Mouse (Mus musculus) bone marrow macrophage, adult 2 months (primary cell): ENCODE results near the gene Apbb2.

ENCODE experiments used
- CTCF ChIP-seq: IDR thresholded peaks from 2 replicates; pipeline ENCODE4 v1.5.1; 2012; ENCODE audit warnings: low read depth, mild to moderate bottlenecking, low read length, moderate library complexity
- POLR2A ChIP-seq: IDR thresholded peaks from 2 replicates; pipeline ENCODE4 v1.6.1; 2012; ENCODE audit warnings: mild to moderate bottlenecking, low read depth, low read length, borderline replicate concordance

- TF ChIP-seq CTCF: no peak
- no peak for TF ChIP-seq POLR2A
These were observed 205.8 kb downstream of the Apbb2 start for GRCm38 (mm10) chr5:66412821-66413220.
